Mouse (Mus musculus): Measurements from ENCODE around the gene Pms2.

DNA sequence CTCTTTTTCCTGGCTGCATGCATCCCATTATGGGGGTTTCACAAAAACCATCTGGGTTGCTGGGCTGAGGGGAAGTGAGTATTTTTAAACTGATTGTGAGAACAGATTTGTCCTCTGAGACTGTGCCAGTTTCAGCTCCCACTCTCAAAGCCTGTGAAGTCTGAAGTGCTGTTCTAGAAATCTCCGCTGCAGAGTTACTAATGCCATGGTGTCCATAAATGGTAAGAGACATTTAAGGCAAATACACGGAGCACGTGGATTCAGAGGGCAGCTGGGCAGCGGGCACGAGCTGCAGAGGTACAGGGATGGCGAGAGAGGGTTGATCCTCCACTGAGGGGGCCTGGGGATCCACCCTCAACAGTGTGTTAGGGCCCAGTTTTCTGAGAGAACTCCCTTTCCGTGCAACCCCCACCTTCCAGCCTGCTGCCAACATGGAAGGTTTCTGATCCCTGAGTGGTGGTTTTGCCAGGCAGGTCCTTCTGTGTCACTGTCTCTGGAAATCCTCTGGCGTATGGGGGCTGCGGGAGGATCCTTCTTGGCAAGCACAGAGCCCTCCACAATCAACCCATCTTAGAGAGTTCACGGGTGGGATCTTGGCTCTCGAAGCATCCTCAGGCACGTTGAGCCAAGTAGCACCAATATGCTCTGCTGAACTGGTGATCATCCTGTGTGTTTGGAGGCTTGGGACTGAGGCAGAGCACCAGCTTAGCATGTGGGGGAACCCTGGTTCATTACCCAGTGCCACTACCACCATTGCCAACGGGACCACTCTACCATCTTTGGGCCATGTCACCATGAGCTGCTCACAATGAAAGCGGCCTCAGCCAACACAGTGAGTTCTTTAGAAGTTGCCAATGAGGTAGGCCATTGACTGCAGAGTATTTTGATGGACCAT, 33.7 kb downstream of the Pms2 start:
- TF ChIP-seq NRF1 (IDR thresholded peaks at IDR 0.05; ENCODE audit: insufficient read depth, low read depth, low read length, poor library complexity, severe bottlenecking): no peak
- TF ChIP-seq CTCF (IDR thresholded peaks at IDR 0.05 in 2 of 3, conservative IDR thresholded peaks at IDR 0.05 in 1 of 3; ENCODE audit: control insufficient read depth in 1 of 3, insufficient read depth in 1 of 3, low read depth in 2 of 3, low read length in 3 of 3, poor library complexity in 1 of 3, severe bottlenecking in 1 of 3): no peak
- no peak for TF ChIP-seq UBTF (IDR thresholded peaks at IDR 0.05; ENCODE audit: borderline replicate concordance, insufficient read depth, low read depth, low read length)
- TF ChIP-seq EP300 (IDR thresholded peaks at IDR 0.05; ENCODE audit: low read depth in 1 of 2, low read length in 2 of 2): no peak
- no peak for TF ChIP-seq MAX (IDR thresholded peaks at IDR 0.05; ENCODE audit: low read length)
- no peak for TF ChIP-seq ZC3H11A (IDR thresholded peaks at IDR 0.05; ENCODE audit: low read depth, low read length)
- TF ChIP-seq NELFE (IDR thresholded peaks at IDR 0.05; ENCODE audit: low read depth, low read length): no peak
